Mouse (Mus musculus): ENCODE results near the gene Gm43738. TPM values are rescaled to one million over a fixed set of nuclear protein-coding genes. Genes with fewer than 3 reads are reported as not detected.
A peak's percentile ranks its signal among the peaks of the same experiment; 100 is the strongest.

Gene Gm43738
- polyA plus RNA-seq, 1 experiment from 2014 or later: not detected

DNA sequence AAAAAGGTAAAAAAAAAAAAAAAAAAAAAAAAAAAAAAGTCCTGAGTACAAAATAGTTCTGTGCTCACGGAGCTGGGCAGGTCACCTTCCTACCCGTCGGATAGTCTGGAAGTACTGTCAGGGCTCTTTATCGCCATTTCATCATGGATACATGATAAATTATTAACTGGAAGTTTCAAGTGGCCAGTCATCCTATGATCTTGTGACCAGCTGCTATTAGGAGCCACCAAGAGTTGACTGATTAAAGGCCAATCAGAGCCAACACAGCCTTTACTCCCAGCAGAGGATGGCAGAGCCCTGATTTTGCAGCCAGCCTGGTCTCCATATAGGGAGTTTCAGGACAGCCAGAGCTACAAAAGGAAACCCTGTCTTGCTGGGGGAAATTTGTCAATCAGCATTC lies 12.2 kb upstream of the Gm43738 start:
- Histone ChIP-seq H3K27ac (ENCODE audit: low read length) (no peak overlapping the region), H3K4me1 (ENCODE audit: control insufficient read depth, insufficient read depth, low read length) (no peaks in the 10 kb centered on the region), H3K36me3 (ENCODE audit: control insufficient read depth, insufficient read depth, low read length) (no peaks in the 10 kb centered on the region), H3K4me3 (replicated peaks; ENCODE audit: low read length) (no peak overlapping the region), H3K4me2 (ENCODE audit: low read depth, low read length) (no peak overlapping the region), H3K27me3 (ENCODE audit: control insufficient read depth, insufficient read depth, low read length) (no peaks in the 10 kb centered on the region), H3K9me3 (replicated peaks; ENCODE audit: control insufficient read depth, low read length) (no peaks in the 10 kb centered on the region), H3K9ac (ENCODE audit: low read length) (no peak overlapping the region)
- ATAC-seq (ENCODE audit: insufficient read depth, low FRiP score): no peak
- 71% methylated on average over 4 of the region's 4 CpGs for WGBS

DNA sequence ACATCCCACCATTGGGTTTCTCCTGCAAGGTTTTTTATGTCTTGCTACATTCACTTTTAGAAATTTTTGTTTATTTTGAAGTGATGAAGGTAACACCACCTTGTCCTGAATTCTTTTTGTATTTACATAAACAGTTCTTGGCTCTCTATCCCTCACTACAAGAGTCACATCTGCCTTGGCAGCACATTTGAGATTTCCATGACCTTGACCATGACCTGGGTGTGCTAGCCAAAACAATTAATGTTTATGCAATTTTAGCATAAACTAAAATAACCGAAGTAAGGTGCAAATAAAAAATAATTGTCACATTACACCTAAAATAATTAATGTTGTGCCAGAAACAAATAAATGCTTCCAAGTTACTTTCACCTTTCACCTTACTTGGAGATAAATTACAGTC lies 7.2 kb upstream of the Gm43738 start:
- no peaks in the 10 kb centered on the region for H3K4me1 ChIP-seq (ENCODE audit: control insufficient read depth, insufficient read depth, low read length)
- WGBS: 47% methylated on average over 1 of the region's 1 CpGs
- H3K27ac ChIP-seq (ENCODE audit: low read length): no peak overlapping the region
- no peak overlapping the region for H3K4me2 ChIP-seq (ENCODE audit: low read depth, low read length)
- H3K27me3 ChIP-seq (ENCODE audit: control insufficient read depth, insufficient read depth, low read length): no peaks in the 10 kb centered on the region
- H3K9ac ChIP-seq (ENCODE audit: low read length): no peak overlapping the region
- no peak for ATAC-seq (ENCODE audit: insufficient read depth, low FRiP score)
- H3K4me3 ChIP-seq (replicated peaks; ENCODE audit: low read length): no peak overlapping the region
- H3K36me3 ChIP-seq (ENCODE audit: control insufficient read depth, insufficient read depth, low read length): no peaks in the 10 kb centered on the region
- no peaks in the 10 kb centered on the region for H3K9me3 ChIP-seq (replicated peaks; ENCODE audit: control insufficient read depth, low read length)

- H3K27me3 ChIP-seq (ENCODE audit: control insufficient read depth, insufficient read depth, low read length): no peaks in the 10 kb centered on the region
- WGBS: 43% methylated on average over 3 of the region's 3 CpGs
- H3K4me1 ChIP-seq (ENCODE audit: control insufficient read depth, insufficient read depth, low read length): peaks cover 3% of the 10 kb centered on the region
- H3K36me3 ChIP-seq (ENCODE audit: control insufficient read depth, insufficient read depth, low read length): no peaks in the 10 kb centered on the region
- ATAC-seq (ENCODE audit: insufficient read depth, low FRiP score): peak; percentile 37; the same call in 1 of the 2 replicates
- H3K4me3 ChIP-seq (replicated peaks; ENCODE audit: low read length): no peak overlapping the region
- no peak overlapping the region for H3K9ac ChIP-seq (ENCODE audit: low read length)
- H3K27ac ChIP-seq (ENCODE audit: low read length): 0 out of 2 replicates have a peak overlapping the region, but pooled peaks have one; percentile 21
- H3K9me3 ChIP-seq (replicated peaks; ENCODE audit: control insufficient read depth, low read length): no peaks in the 10 kb centered on the region
- no peak overlapping the region for H3K4me2 ChIP-seq (ENCODE audit: low read depth, low read length)
Measured at GRCm38 (mm10) chr3:89107545-89107944, 6.6 kb upstream of the Gm43738 start.

- no peak for ATAC-seq (ENCODE audit: insufficient read depth, low FRiP score)
- no peak overlapping the region for H3K9ac ChIP-seq (ENCODE audit: low read length)
- H3K36me3 ChIP-seq (ENCODE audit: control insufficient read depth, insufficient read depth, low read length): no peaks in the 10 kb centered on the region
- peaks cover 6% of the 10 kb centered on the region for H3K4me1 ChIP-seq (ENCODE audit: control insufficient read depth, insufficient read depth, low read length)
- no peak overlapping the region for H3K4me3 ChIP-seq (replicated peaks; ENCODE audit: low read length)
- no peak overlapping the region for H3K4me2 ChIP-seq (ENCODE audit: low read depth, low read length)
- H3K27me3 ChIP-seq (ENCODE audit: control insufficient read depth, insufficient read depth, low read length): no peaks in the 10 kb centered on the region
- H3K27ac ChIP-seq (ENCODE audit: low read length): no peak overlapping the region
- H3K9me3 ChIP-seq (replicated peaks; ENCODE audit: control insufficient read depth, low read length): no peaks in the 10 kb centered on the region
Measured at GRCm38 (mm10) chr3:89106881-89107280, 6.0 kb upstream of the Gm43738 start.

DNA sequence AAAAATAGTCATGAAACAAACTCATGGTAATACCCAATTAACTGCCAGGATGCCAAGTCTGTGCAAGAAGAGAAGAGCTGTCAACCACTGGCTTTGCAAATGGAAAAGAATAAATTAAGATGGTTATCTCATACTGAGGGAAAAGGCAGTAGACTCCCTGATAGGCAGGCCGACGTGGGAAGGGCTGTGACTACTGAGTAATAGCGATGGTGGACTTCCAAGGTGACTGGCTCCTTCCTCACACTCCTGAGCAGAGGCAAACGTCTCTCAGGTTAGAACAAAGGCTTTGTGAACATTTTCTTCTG lies 2.3 kb upstream of the Gm43738 start:
- Histone ChIP-seq H3K4me2 (ENCODE audit: low read depth, low read length) (no peak overlapping the region), H3K27me3 (ENCODE audit: control insufficient read depth, insufficient read depth, low read length) (no peaks in the 10 kb centered on the region), H3K36me3 (ENCODE audit: control insufficient read depth, insufficient read depth, low read length) (peaks cover 2% of the 10 kb centered on the region; the same call in 1 of the 2 replicates), H3K27ac (ENCODE audit: low read length) (peak overlapping the region; percentile 85), H3K9ac (ENCODE audit: low read length) (no peak overlapping the region), H3K4me1 (ENCODE audit: control insufficient read depth, insufficient read depth, low read length) (peaks cover 21% of the 10 kb centered on the region), H3K9me3 (replicated peaks; ENCODE audit: control insufficient read depth, low read length) (no peaks in the 10 kb centered on the region), H3K4me3 (replicated peaks; ENCODE audit: low read length) (no peak overlapping the region)
- no peak for ATAC-seq (ENCODE audit: insufficient read depth, low FRiP score)
- WGBS: 43% methylated on average over 4 of the region's 4 CpGs

GRCm38 (mm10) chr3:89102495-89103290 lies 1.8 kb upstream of the Gm43738 start:
- ATAC-seq (ENCODE audit: insufficient read depth, low FRiP score): no peak
- H3K4me1 ChIP-seq (ENCODE audit: control insufficient read depth, insufficient read depth, low read length): peaks cover 21% of the 10 kb centered on the region
- H3K9ac ChIP-seq (ENCODE audit: low read length): peak overlapping the region; percentile 43
- no peaks in the 10 kb centered on the region for H3K27me3 ChIP-seq (ENCODE audit: control insufficient read depth, insufficient read depth, low read length)
- H3K4me3 ChIP-seq (replicated peaks; ENCODE audit: low read length): peak overlapping the region; percentile 35
- H3K36me3 ChIP-seq (ENCODE audit: control insufficient read depth, insufficient read depth, low read length): peaks cover 4% of the 10 kb centered on the region; the same call in 1 of the 2 replicates
- H3K27ac ChIP-seq (ENCODE audit: low read length): peak overlapping the region; percentile 85
- H3K4me2 ChIP-seq (ENCODE audit: low read depth, low read length): peak overlapping the region; percentile 49
- no peaks in the 10 kb centered on the region for H3K9me3 ChIP-seq (replicated peaks; ENCODE audit: control insufficient read depth, low read length)
- 50% methylated on average over 12 of the region's 12 CpGs for WGBS

DNA sequence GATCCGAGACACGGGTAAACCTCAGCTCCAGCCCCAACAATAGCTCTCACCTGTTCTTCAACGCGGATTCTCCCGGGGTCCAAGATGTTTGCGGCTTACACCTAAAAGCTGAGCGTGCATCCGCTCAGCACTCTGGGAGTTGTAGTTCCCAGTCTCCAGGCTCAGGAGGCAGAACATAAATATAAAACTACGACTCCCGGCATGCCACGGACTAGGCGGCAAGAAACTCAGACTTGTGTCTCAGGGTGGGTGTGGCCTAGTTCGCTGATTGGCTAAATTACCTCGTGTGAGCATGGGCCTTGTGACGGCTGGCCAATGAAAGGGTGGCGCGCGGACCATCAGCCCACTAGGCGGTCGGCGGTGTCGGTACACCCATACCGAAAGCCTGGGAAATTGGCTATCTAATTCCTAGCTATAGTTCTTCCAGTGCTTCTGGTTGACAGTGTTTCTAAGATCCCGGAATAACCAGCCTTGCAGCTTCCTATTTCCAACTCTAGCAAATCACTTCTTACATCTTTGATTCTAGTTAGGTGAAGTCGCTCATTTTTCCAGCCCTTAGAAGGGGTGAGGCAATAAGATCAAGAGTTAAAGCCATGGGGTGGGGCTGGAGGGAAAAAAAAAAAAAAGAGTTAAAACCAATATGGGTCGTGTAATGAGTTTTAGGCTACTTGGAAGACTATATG lies 1.1 kb upstream of the Gm43738 start, which contains the start of gene Fdps:
Fdps (minus strand) TSS at position 148 of the 683 bp plus-strand sequence.
- peaks cover 4% of the 10 kb centered on the region; the same call in 1 of the 2 replicates for H3K36me3 ChIP-seq (ENCODE audit: control insufficient read depth, insufficient read depth, low read length)
- H3K27me3 ChIP-seq (ENCODE audit: control insufficient read depth, insufficient read depth, low read length): no peaks in the 10 kb centered on the region
- peak within 1 kb of the TSS; percentile 69 for H3K4me2 ChIP-seq (ENCODE audit: low read depth, low read length)
- under 1% methylated on average over 26 of the region's 26 CpGs for WGBS
- H3K4me1 ChIP-seq (ENCODE audit: control insufficient read depth, insufficient read depth, low read length): peaks cover 21% of the 10 kb centered on the region
- peak within 1 kb of the TSS; percentile 85 for H3K27ac ChIP-seq (ENCODE audit: low read length)
- H3K9ac ChIP-seq (ENCODE audit: low read length): peak within 1 kb of the TSS; percentile 70
- ATAC-seq (ENCODE audit: insufficient read depth, low FRiP score): peak; percentile 100
- no peaks in the 10 kb centered on the region for H3K9me3 ChIP-seq (replicated peaks; ENCODE audit: control insufficient read depth, low read length)
- H3K4me3 ChIP-seq (replicated peaks; ENCODE audit: low read length): peak within 1 kb of the TSS; percentile 56

GRCm38 (mm10) chr3:89101459-89101811 lies 536 bp upstream of the Gm43738 start:
- H3K27ac ChIP-seq (ENCODE audit: low read length): peak overlapping the region; percentile 57
- peak overlapping the region; percentile 69 for H3K4me2 ChIP-seq (ENCODE audit: low read depth, low read length)
- H3K9ac ChIP-seq (ENCODE audit: low read length): peak overlapping the region; percentile 70
- no peaks in the 10 kb centered on the region for H3K9me3 ChIP-seq (replicated peaks; ENCODE audit: control insufficient read depth, low read length)
- under 1% methylated on average over 19 of the region's 19 CpGs for WGBS
- H3K36me3 ChIP-seq (ENCODE audit: control insufficient read depth, insufficient read depth, low read length): peaks cover 6% of the 10 kb centered on the region; the same call in 1 of the 2 replicates
- peaks cover 21% of the 10 kb centered on the region for H3K4me1 ChIP-seq (ENCODE audit: control insufficient read depth, insufficient read depth, low read length)
- ATAC-seq (ENCODE audit: insufficient read depth, low FRiP score): peak; percentile 21; the same call in 1 of the 2 replicates
- no peaks in the 10 kb centered on the region for H3K27me3 ChIP-seq (ENCODE audit: control insufficient read depth, insufficient read depth, low read length)
- peak overlapping the region; percentile 56 for H3K4me3 ChIP-seq (replicated peaks; ENCODE audit: low read length)

DNA sequence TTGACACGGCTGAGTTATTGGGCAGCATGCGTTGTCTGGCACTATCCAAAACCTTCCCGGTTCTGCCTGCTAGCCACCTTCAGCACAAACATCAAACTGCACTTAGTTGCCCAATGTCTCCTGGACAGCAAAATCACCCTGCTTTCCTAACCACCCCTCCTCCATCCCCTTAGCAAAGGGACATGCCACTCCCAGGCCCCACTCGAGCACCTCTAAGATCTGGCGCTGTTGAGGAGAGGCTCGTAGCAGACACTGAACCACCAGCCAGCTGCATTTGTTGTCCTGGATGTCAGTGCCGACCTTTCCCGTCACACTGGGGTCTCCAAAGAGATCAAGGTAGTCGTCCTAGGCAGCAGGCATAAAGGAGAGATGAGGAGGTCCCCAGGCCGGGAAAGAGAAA lies 6.9 kb downstream of the Gm43738 start:
- H3K27ac ChIP-seq (ENCODE audit: low read length): no peak overlapping the region
- H3K4me3 ChIP-seq (replicated peaks; ENCODE audit: low read length): no peak overlapping the region
- H3K36me3 ChIP-seq (ENCODE audit: control insufficient read depth, insufficient read depth, low read length): peaks cover 9% of the 10 kb centered on the region; the same call in 1 of the 2 replicates
- no peak overlapping the region for H3K4me2 ChIP-seq (ENCODE audit: low read depth, low read length)
- H3K9me3 ChIP-seq (replicated peaks; ENCODE audit: control insufficient read depth, low read length): no peaks in the 10 kb centered on the region
- 78% methylated on average over 10 of the region's 10 CpGs for WGBS
- no peak for ATAC-seq (ENCODE audit: insufficient read depth, low FRiP score)
- H3K27me3 ChIP-seq (ENCODE audit: control insufficient read depth, insufficient read depth, low read length): no peaks in the 10 kb centered on the region
- peaks cover 19% of the 10 kb centered on the region for H3K4me1 ChIP-seq (ENCODE audit: control insufficient read depth, insufficient read depth, low read length)
- H3K9ac ChIP-seq (ENCODE audit: low read length): no peak overlapping the region
